Comparison of ENCODE assay signal across 12 mouse cellular contexts in genomic region chr19:50214466-50215228, GRCm38 (mm10).
DNase-seq lines count a peak whose midpoint lies in the region; ATAC-seq and TF ChIP-seq lines count a peak whose summit lies in the region.
"Had no signal": no experiment of that assay in that cellular context is flagged by ENCODE, and none has a peak within 500 bp of the region (broad histone marks: within the 10 kb centered on the region; RNA-seq: fewer than 3 reads in every experiment).

No protein-coding gene starts in this region.

- intact Hi-C loops in left cerebral cortex, postnatal 14 days (cut with DNase I) = no loop called here
- intact Hi-C loops in left cerebral cortex, postnatal 10 days (cut with DNase I) = no loop called here

- no peak overlapping the region for H3K4me2 ChIP-seq in forebrain, embryonic 15.5 days (replicated peaks)
- H3K4me2 ChIP-seq in liver, postnatal 0 days (ENCODE audit: low read depth, low read length) = no peak overlapping the region
- H3K4me2 ChIP-seq in kidney, embryonic 15.5 days = no peak overlapping the region
- H3K4me2 ChIP-seq: liver, embryonic 11.5 days had no signal

- no peaks in the 10 kb centered on the region for H3K27me3 ChIP-seq in forebrain, embryonic 15.5 days
- H3K27me3 ChIP-seq in liver, postnatal 0 days (ENCODE audit: insufficient read depth, low read length) = no peaks in the 10 kb centered on the region
- no peaks in the 10 kb centered on the region for H3K27me3 ChIP-seq in kidney, embryonic 15.5 days

- no peak for TF ChIP-seq EP300 in liver, postnatal 0 days (IDR thresholded peaks at IDR 0.05; ENCODE audit: low read depth)

- no peak overlapping the region for H3K4me3 ChIP-seq in forebrain, embryonic 15.5 days
- no peak overlapping the region for H3K4me3 ChIP-seq in liver, postnatal 0 days (ENCODE audit: low read depth, low read length)
- H3K4me3 ChIP-seq in kidney, embryonic 15.5 days (replicated peaks) = no peak overlapping the region
- H3K4me3 ChIP-seq: myocyte had no signal

- 16% methylated on average over 7 of the region's 7 CpGs for WGBS in forebrain, embryonic 15.5 days
- 38% methylated on average over 7 of the region's 7 CpGs for WGBS in liver, postnatal 0 days (ENCODE audit: insufficient replicate concordance)
- WGBS in kidney, embryonic 15.5 days = 44% methylated on average over 7 of the region's 7 CpGs

- no peak for TF ChIP-seq CTCF in liver, postnatal 0 days (IDR thresholded peaks at IDR 0.05; ENCODE audit: low read depth)

- peak overlapping the region; percentile 70 for H3K27ac ChIP-seq in forebrain, embryonic 15.5 days (replicated peaks)
- H3K27ac ChIP-seq in liver, postnatal 0 days (ENCODE audit: low read depth) = no peak overlapping the region
- H3K27ac ChIP-seq in kidney, embryonic 15.5 days = no peak overlapping the region

- peaks cover 6% of the 10 kb centered on the region for H3K4me1 ChIP-seq in forebrain, embryonic 15.5 days
- no peaks in the 10 kb centered on the region for H3K4me1 ChIP-seq in liver, postnatal 0 days (ENCODE audit: insufficient read depth)
- no peaks in the 10 kb centered on the region for H3K4me1 ChIP-seq in kidney, embryonic 15.5 days

- no peaks in the 10 kb centered on the region for H3K9me3 ChIP-seq in forebrain, embryonic 15.5 days
- no peaks in the 10 kb centered on the region for H3K9me3 ChIP-seq in liver, postnatal 0 days (ENCODE audit: low read length)
- H3K9me3 ChIP-seq in kidney, embryonic 15.5 days (replicated peaks) = no peaks in the 10 kb centered on the region

- no peak overlapping the region for H3K9ac ChIP-seq in forebrain, embryonic 15.5 days (replicated peaks)
- H3K9ac ChIP-seq in liver, postnatal 0 days (replicated peaks) = no peak overlapping the region
- no peak overlapping the region for H3K9ac ChIP-seq in kidney, embryonic 15.5 days

- peak; percentile 70 for ATAC-seq in forebrain, embryonic 15.5 days (replicated peaks)
- no peak for ATAC-seq in liver, postnatal 0 days
- ATAC-seq in kidney, embryonic 15.5 days (replicated peaks; ENCODE audit: low FRiP score) = no peak

- H3K36me3 ChIP-seq in forebrain, embryonic 15.5 days = no peaks in the 10 kb centered on the region
- H3K36me3 ChIP-seq in liver, postnatal 0 days (replicated peaks; ENCODE audit: insufficient read depth, low read length) = no peaks in the 10 kb centered on the region
- no peaks in the 10 kb centered on the region for H3K36me3 ChIP-seq in kidney, embryonic 15.5 days

- peak; percentile 5 to 15 for DNase-seq in left cerebral cortex, postnatal 14 days (ENCODE audit: low spot score in 2 of 2)
- no peak for DNase-seq in left cerebral cortex, postnatal 10 days (ENCODE audit: extremely low spot score in 1 of 2, low spot score in 2 of 2)
- peak; percentile 11 to 16 for DNase-seq in layer of hippocampus, postnatal 14 days (ENCODE audit: low spot score in 2 of 2)
- DNase-seq in retina, embryonic 14.5 days (ENCODE audit: low spot score) = peak; percentile 15
- DNase-seq in liver, postnatal 0 days = no peak
- no peak for DNase-seq in gastrocnemius, adult 18-20 months (ENCODE audit: low spot score)
- DNase-seq: heart, postnatal 10 days; kidney, adult 8-10 months had no signal

Comparison
In these comparisons a context has a peak if more than half of its experiments do, and no peak if none do; other contexts are left out.
1. DNase-seq: peak in left cerebral cortex, postnatal 14 days (2 of 2), layer of hippocampus, postnatal 14 days (2 of 2) and retina, embryonic 14.5 days (single experiment); none in left cerebral cortex, postnatal 10 days (0 of 2), liver, postnatal 0 days (single experiment) and gastrocnemius, adult 18-20 months (single experiment).